Mouse (Mus musculus) T-helper 17 cell (primary cell): Measurements from ENCODE around the gene Adam15.

ENCODE experiments used
- in situ Hi-C, 2 experiments: fragments of 300-600 bp; cut with MboI, MseI; formaldehyde crosslinking; loops; 1 replicate in 1 of 2; 2 replicates in 1 of 2; pipeline ENCODE4 v1.15.1; 2025; ENCODE audit warnings: high pct_unique_total_duplicates in 2 of 2

Gene Adam15

DNA sequence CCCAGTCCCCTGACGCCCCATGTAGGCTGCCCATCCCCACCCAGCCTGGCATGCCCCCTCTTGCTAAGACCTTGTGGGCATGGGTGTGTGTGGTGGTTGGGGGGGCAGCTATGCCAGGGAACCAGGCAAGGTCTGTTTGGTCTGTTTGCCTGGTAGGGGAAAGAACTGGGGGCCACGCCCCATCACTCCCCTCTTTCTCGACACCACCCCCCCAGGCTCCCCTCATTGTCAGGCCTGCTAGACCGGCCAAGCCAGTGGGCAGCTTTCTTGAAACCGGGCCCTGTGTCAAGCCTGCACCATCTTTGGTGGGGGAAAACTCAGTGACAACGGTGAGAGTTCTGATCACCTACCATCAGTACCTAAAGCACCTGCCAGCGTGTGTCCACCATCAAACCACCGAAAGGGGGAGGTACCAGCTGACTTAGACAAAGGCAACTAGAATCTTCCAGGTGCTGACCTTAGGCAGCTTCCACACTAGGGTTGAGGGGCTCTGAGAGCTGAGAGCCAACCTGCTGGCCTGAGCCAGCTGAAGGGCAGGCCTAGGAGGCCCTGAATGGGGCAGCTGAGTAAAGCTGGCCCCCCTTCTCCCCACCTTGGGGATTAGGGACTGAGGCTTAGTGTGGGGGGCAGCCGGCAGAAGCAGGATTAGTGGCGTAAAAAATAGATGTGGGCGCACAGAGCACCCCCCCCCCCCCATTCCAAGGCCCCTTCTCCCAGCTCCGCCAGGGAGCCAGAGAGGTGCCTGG lies 34.7 kb upstream of the Adam15 start:
- in situ Hi-C loops: no loop called here

DNA sequence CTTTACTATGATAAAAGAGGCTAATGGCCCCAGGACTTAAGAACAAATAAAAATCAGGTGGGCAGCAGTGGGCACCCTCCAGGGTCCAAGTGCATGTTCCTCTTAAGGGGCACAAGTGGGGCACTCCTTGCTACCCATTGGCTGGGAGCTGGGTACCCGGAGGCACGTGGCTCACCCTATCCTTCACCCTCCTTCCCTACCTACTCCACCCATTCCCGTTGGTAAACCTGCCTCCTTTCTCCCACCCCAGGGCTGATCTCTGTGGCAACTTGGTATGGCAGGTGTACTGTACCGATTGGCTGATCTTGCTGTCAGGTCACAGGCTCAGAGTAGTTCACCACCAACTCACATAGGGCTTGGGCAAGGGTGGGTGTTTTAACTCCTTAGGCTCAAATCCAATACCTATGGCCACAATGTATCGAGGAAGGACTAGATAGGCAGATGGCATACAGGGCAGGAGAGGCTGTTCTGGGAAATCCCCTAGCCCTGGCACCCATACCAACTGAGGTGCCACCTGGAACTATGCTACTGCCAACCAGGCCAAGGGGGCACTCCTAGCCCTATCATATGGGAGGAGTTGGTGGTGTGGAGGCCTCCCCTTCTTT lies 34.0 kb upstream of the Adam15 start:
- in situ Hi-C loops: no loop called here

DNA sequence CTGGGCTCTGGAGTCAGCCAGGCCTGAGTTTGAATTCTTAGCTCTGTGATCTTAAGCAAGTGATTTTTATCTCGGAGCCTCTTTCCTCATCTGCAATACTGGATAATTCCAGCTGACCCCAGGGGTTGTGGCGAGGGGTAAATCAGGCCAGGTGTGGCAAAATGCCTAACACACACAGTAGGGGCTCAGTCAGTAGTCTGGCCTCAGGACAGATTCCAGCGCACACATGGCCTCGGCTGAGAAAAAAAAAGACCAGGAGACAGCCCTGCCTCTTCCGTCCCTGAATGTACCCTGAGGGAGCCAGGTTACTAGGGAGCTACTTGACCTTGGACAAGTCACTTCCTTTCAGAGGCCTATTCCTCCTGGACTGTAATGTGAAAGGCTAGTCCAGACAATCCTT lies 33.2 kb upstream of the Adam15 start:
- in situ Hi-C loops: no loop called here

DNA sequence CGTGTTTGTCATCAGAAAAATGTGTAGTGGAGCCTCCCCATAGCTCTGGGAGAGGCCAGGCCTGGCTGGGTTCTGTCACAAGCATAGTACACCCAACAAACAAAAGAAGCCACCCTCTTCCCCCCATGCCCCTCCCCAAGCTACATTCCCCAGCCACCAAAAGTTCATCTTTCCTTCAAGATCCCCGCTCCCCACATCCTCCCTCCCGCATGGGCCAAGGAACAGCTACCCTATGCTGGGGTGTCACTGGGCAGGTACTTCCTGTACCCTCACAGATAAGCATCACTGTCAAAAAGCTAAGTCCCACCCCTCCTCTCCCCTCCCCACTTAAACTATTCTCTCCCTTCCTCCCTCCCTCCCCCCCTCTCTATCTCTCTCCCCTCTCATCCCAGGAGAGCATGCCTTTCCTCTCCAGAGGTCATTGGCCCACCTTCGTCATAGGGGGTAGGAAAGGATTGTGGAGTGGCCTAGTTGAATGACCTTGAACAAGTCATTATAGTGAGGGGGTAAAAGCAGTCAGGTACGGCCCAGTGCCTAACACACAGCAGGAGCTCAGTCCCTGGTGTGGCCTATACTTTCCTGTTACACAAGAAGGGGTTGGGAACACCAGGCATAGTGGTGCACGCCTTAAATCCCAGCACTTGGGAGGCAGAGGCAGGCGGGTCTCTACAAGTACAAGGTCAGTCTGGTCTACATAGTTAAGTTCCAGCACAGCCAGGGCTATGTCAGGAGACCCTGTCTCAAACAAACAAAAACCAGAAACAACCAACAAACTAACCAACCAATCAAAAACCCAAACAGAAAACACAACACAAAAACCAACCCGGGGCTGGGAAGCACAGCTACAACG lies 32.5 kb upstream of the Adam15 start:
- in situ Hi-C loops: no loop called here

DNA sequence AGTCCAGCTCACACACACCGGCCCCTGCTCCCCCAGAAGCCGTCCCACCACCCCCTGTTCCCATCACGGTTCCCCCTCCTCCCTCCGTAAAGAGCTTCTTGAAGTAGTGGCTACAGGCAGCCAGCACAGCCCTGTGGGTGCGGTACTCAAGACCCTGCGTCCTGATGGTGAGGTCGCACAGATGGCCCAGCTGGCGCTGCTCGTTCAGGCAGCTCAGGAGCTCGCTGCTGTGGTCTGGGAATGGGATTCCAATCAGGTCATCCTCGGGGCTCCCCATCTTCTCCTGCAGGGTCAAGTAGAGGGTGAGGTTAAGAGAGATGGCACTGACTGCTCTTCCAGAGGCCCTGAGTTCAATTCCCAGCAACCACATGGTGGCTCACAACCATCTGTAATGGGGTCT lies 31.4 kb upstream of the Adam15 start:
- in situ Hi-C loops: no loop called here

DNA sequence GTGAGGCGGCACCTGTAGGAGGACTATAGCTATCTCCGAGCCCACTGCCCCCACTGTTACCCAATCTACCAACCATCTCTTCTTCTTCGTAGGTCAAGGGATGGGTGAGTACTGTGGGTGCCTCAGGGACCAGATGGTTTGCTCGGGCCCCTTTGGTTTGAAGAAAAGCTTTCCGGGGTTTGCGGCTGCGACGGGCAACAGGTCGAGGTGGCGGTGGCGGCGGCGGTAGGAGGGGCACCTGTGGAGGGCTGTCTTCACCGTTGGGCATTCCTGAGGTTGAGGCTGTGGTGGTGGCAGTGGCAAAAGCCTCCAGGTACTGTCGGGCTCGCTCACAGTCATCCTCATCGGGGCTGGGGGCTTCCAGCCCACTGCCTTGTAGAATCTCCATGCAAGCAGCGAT lies 30.9 kb upstream of the Adam15 start:
- in situ Hi-C loops: no loop called here

DNA sequence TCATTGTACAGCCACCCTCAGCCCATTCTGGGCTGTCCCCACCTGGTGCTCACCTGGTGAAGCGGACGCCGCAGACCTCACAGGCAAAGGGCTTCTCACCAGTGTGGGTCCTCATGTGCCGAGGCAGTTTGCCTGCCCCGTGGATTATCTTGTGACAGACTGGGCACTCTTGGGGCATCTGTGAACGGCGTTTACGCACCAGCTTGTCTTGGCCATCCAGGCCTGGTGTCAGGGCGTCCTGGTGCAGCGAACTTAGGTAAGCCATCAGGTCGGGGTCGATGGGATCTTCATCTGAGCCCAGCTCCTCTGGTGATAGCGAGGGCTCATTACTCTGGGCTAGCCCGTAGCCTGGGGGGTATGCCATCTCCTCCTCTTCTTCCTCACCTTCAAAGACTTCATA lies 30.5 kb upstream of the Adam15 start:
- in situ Hi-C loops: no loop called here

DNA sequence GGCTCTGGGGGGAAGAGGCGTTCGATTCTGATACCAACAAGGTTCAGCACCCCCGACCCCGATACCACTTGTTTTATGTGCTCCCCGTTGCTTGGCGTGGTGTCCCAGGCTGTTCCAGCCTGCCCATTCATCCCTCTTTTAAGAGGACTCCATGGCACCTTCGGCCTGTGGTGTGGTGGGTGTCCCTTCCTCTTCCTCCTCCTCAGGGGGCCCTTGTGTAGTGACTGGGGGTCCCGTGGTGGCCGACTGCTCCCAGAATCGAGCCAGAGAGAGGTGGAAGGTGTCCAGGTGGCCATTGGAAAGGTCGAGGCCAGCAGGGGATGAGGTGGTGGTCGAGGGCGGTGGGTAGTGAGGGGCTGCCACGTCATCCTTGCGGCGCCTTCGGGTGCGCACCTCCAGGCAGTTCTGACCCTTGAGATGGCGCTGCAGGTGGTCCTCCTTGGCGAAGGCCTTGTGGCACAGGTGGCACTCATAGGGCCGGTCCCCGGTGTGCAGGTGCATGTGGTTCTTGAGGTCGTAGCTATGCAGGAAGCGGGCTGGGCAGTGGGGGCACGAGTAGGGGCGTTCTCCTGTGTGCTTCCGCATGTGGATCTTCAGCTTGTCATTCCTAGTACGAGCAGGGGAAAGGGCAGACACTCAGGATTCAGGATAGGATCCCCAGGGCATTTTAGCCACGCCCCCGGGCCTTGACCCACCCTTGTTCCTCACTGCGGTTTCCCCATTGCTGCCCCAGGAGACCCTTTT lies 29.8 kb upstream of the Adam15 start:
- in situ Hi-C loops: no loop called here

DNA sequence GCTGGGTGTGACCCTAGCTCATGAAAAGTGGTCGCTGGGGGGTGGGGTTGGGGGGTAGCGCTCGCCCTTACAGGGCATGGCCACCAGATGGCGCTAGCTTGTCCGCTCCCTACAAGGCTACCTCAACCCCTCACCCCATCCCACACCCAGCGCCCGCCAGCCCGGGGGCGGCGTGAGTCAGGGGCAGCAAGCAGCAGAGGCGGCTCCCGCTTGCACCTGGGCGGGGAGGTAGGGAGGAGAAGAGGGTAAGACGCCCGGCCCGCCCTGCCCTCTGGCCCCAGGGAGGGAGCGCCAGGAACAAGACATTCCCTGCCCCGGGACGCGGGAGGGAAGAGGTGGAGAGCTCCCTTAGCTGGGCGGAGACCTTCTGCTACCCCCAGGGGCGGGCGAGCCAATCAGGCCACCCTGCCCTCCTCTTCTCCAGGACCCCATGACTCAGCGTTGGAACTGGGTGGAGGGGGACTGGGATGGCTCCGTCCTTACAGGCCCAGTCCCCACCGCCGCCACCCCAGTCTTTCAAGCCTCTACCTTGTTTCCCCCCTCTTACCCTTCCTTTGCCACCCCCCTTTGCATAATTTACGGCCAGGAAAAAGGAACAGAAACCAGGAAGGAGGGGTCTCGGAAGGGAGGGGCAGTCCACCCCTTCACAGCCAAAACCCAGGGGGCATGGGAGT lies 28.7 kb upstream of the Adam15 start:
- in situ Hi-C loops: no loop called here

DNA sequence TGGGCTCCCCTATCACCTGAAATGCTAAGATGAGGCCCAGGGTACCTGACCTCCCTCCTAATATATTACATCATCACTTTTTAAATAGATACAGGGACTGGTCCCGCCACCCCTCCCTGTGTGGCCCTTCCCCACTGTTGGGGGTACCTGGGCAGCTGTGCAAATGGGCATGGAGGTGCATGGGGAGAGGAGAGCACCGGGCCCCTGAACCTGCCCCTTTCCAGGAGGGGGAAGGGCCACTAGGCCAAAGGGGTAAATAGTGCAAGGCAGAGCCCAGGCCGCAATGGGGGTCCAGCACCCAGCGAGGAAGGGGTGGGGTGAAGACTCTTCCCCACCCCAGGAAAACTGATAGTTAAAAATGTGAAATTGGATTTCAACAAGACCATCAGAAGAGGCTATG lies 28.0 kb upstream of the Adam15 start:
- in situ Hi-C loops: no loop called here

DNA sequence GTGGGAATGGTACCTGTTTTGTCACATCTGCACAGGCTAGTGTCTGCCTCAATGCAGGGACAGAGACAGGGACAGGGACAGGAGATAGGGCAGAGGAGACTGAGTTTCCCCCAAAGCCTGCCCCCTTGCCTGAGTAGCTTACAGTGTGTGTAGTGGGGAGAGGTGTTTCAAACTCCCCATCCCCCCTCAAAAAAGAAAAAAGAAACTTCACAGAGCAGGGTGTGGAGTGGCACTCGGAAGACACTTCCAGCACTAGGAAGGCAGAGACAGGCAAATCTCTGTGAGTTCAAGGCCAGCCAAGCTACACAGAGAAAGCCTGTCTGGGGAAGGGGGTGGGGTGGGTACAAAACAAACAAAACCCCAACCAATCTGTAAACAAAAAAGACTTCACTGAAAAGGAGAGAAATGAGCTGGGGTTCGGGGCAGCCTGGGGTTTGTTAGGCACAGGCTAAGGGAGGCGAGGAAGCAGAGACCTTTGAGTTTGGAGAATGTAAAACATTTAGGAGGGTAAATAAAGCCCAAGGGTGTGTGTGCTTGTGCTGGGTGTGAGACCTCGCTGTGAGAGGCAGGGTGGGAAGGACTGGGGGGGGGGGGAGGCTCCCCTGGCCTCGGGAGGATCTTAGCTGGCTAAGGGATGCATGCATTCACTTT lies 23.9 kb upstream of the Adam15 start:
- in situ Hi-C loops: no loop called here

DNA sequence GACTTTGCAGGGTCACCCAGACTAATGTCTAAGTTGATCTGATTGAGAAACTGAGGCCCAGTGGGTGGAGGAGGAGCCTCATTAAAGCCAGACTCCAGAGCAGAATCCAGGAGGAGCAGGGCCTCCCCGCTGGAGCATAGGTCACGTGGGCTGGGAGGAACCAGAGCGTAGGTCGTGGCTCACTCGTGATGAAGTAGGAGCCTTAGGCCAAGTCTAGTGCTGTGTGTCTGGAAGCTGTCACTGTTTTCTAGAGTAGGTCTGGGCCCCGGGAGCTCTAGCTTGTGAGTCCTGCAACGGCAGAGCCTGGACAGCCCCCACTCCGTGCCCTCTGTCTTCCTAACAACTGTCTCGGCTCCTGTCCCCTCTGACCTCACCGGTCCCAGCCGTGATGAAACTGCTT lies 17.5 kb upstream of the Adam15 start:
- in situ Hi-C loops: no loop called here

DNA sequence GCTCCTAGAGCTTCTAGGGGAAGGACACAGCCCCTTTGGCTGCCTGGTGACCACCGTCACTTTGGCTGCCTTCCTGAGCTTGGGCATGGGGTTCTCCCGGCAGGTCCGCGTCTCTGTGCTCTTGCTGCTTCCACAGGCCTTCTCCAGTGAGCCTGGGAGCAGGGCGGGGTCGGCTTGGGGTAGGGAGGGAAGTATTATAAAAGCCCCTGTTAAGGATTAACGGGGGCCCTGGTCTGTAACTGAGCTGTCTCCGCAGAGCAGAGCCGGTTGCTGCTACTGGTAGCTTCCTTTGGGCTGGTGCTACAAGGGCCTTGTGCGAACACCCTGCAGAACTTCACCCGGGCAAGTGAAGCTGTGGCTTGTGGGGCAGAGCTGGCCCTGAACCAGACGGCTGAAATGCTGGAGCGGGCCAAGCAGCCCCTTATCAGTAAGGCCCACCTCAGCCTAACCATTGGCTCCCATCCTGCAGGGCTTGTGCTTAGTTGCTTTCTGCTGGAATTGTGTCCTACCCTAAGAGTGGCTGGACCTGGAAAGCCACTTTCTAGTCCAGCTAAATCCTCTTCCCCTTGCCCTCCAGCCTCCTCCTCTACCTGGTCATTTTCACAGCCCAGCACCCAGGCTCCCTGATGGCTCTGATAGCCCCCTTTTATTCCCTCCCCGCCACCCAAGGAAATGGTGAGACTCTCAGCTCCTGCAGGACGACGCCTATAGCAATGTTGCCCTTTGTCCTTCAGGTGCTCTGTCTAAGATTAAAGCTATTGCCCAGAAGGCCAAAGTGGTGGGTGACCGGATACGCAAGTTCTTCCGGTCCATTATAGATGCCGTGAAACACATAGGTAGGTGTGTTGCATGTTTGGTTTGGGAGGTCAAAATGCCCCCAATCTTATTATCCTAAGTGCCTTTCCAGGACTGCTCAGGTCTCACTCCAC lies 16.0 kb upstream of the Adam15 start:
- in situ Hi-C loops: no loop called here

DNA sequence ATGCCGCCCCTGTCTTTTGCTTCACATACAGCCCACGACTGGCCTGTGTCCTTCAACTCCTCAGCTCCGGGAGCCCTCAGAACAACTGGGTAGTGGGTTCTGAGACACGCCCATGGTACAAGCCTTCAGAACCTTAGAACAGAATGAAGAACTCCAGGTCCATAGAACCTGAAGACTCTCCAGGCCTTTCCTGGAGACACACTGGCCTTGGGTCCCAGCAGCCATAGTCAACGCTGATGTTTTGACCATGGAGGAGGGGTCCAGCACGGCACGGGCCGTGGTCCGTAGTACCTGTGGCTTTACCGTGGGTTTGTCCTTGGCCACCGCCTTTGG lies 15.3 kb upstream of the Adam15 start, which contains the start of gene Dcst1:
Dcst1 (minus strand) TSS at position 101 of the 333 bp plus-strand sequence.
- in situ Hi-C loops: no loop called here

DNA sequence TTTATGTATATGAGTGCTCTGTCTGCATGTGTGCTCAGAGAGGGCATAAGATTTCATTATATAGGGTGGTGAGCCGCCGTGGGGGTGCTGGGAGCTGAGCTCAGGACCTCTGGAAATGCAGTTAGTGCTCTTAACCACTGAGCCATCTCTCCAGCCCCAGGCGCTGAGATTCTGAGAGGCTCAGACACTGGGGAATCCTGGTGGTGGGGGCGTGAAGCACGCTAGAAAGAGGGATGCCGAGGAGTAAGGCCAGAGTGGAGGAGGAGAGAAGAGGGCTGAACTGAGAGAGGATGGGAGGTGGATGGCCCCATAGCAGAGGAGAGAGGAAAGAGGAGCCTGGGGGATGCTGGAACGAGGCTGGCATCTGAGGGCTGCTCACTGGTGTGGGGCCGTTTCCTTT lies 14.8 kb upstream of the Adam15 start:
- in situ Hi-C loops: no loop called here

DNA sequence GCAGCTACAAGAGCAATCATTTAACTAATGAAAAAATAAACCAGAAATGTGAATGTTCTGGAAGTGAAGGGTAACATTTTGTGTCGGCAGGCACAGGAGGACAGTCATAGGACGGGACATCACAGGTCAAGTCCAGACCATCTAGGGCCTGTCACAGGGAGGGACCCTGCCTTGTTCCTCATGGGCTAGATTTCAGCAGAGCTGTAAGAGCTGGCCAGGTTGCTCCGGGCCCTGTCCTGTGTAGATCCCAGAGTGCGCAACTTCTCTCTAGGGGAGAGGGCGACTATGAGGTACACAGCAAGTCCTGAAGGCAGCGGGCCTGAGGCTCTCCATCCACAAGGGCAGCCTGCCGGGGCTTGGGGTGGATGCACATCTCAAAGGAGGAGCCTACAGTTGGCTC lies 11.9 kb upstream of the Adam15 start, which contains the start of gene Dcst2:
Dcst2 (plus strand) TSS at position 301 of the 400 bp plus-strand sequence.
- in situ Hi-C loops: no loop called here

DNA sequence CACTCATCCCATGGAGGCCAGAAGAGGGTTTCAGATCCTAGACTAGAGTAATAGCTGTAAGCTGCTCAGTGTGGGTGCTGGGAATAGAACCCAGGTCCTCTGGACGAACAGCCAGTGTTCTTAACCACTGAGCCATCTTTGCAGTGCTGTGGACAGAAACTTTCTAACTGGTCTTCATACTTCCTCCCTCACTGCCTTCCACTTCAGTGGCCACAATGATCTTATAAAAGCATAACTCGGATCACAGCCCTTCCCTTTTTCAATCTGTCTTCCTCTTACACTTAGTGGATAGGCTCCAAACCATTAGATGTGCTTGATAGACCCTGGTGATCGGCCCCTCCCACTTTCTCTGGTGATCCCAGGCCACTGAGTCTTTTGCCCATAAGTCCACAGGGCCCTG lies 10.4 kb upstream of the Adam15 start:
- in situ Hi-C loops: no loop called here

DNA sequence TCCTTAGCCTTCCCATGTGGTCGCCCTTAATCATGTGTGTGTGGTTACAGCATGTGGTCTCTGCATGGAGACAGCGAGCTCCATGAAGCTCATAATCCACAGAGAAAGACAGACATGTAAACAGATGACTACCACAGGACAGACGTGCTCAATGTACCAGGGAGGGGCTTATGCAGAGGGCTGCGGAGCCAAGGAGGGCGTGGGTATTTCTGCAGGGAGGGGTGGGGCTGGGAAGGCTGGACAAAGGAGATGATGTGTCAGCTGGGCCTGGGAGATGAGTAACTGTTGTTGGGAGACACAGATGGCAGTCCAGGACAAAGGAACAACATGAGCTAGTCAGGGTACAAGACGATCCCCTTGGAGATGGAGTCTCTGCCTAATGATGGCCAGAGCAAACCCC lies 9.8 kb upstream of the Adam15 start:
- in situ Hi-C loops: no loop called here

DNA sequence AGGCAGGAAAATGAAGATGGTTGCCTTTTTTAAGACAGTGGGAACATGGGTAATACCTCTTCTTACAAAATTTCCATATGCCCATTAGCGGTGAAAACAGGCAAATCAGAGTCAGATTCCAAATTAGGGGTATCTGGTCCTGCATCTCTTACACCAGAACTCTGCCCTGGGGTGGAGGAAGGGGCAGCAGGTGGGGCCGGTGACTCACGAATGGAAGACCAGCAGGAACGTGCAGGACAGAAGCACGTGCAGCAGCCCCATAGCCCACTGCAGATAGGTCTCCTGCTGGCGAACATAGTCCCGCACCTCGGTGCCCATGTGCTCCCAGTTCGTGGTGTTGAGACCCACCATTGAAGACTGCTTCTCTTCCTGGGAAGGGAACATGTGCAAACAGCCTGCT lies 6.2 kb upstream of the Adam15 start:
- in situ Hi-C loops: no loop called here

DNA sequence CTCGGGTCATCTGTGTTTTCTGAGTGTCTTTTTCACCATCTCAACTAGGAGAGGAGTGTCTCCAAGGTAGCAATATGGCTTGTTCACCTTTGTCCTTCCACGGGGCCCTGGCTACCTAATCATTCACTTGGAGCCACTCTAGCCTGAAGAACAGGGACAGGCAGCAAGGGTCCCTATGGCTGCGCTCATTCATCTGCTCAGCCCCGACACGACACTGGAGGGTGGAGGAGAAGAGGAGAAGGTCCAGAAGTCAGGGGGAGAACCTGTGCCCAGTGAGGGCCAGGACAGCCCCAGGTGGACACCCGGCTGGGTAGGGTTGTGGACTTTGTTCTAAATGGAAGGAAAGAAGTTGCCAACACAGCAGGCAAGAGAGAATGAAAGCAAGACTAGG lies 5.7 kb upstream of the Adam15 start:
- in situ Hi-C loops: no loop called here
